Comparison of ENCODE assay signal across 8 mouse cellular contexts in genomic region chr8:79639586-79640451, GRCm38 (mm10). TPM values are rescaled to one million over a fixed set of nuclear protein-coding genes. Genes with fewer than 3 reads are reported as not detected.
DNase-seq lines count a peak whose midpoint lies in the region; ATAC-seq and TF ChIP-seq lines count a peak whose summit lies in the region.

Gene Otud4, plus strand, starts transcription at chr8:79639618.

- peak; percentile 50 to 52 for DNase-seq in cerebellum, postnatal 36 days
- DNase-seq in gastrocnemius, adult 8-10 months (ENCODE audit: low spot score in 2 of 2) = peak; percentile 11 to 22
- peak; percentile 63 to 67 for DNase-seq in left cerebral cortex, adult 2 months (ENCODE audit: extremely low spot score in 1 of 2, low spot score in 2 of 2)
- DNase-seq in lung, postnatal 4 days = peak; percentile 70 to 71
- peak; percentile 55 for DNase-seq in right cerebral cortex, adult 18-20 months
- peak; percentile 35 to 37 for DNase-seq in urinary bladder, postnatal 36 days (ENCODE audit: low spot score in 2 of 2)

- H3K4me1 ChIP-seq in hindbrain, embryonic 16.5 days (ENCODE audit: control insufficient read depth, insufficient read depth, low read depth, low read length) = peaks cover 25% of the 10 kb centered on the region

- under 1% methylated on average over 82 of the region's 103 CpGs for WGBS in hindbrain, embryonic 16.5 days

- no peaks in the 10 kb centered on the region for H3K9me3 ChIP-seq in hindbrain, embryonic 16.5 days (ENCODE audit: control insufficient read depth, low read length)

- H3K27ac ChIP-seq in hindbrain, embryonic 16.5 days (ENCODE audit: low read depth, low read length) = peak within 1 kb of the TSS; percentile 95
- peak within 1 kb of the TSS; percentile 97 for H3K27ac ChIP-seq in left cerebral cortex, adult 2 months

- intact Hi-C loops in left cerebral cortex, adult 2 months (cut with DNase I) = loop anchor here (1.0 to 5.0 kb wide), 3 partner anchors 71 to 346 kb away; partner anchors contain the start of genes Abce1, Anapc10, Mmaa and Smad1

- peak within 1 kb of the TSS; percentile 80 for H3K9ac ChIP-seq in hindbrain, embryonic 16.5 days (ENCODE audit: low read depth, low read length)

- peak within 1 kb of the TSS; percentile 62 for H3K4me3 ChIP-seq in hindbrain, embryonic 16.5 days (ENCODE audit: low read length)
- H3K4me3 ChIP-seq in left cerebral cortex, adult 2 months = peak within 1 kb of the TSS; percentile 91

- H3K4me2 ChIP-seq in hindbrain, embryonic 16.5 days (ENCODE audit: low read length) = peak within 1 kb of the TSS; percentile 81

- peak; percentile 12 for ATAC-seq in activated CD4-positive, CD25-positive, alpha-beta regulatory T cell, adult 4 months
- ATAC-seq in hindbrain, embryonic 16.5 days = peak; percentile 34

- no peaks in the 10 kb centered on the region for H3K27me3 ChIP-seq in hindbrain, embryonic 16.5 days (replicated peaks; ENCODE audit: control insufficient read depth, insufficient read depth, low read length)

- peak; percentile 28 for TF ChIP-seq CTCF in left cerebral cortex, adult 2 months (IDR thresholded peaks at IDR 0.05)

- no peaks in the 10 kb centered on the region for H3K36me3 ChIP-seq in hindbrain, embryonic 16.5 days (ENCODE audit: control insufficient read depth, insufficient read depth, low read length)

RNA-seq across cellular contexts. Expression of gene Otud4, which starts in this region (rescaled TPM):
- polyA plus RNA-seq in activated CD4-positive, CD25-positive, alpha-beta regulatory T cell, adult 4 months (2017; shearing (Covaris generic)) = 10 to 100 TPM; 13.1 to 20.5 TPM
- total RNA-seq in gastrocnemius, adult 8-10 months (2022) = 10 to 100 TPM; 36.0 to 48.2 (median 47.0) TPM
- polyA plus RNA-seq in hindbrain, embryonic 16.5 days (2015; fragmentation: Nextera tagmentation; extraction: Ambion mirVana) = 7.7 and 9.5 TPM in 2 replicates
- 10 to 100 TPM; 37.3 to 41.0 TPM for total RNA-seq in left cerebral cortex, adult 2 months (2021)

Comparison
In these comparisons a context has a peak if more than half of its experiments do, and no peak if none do; other contexts are left out.
1. Peak in every context shown above with its lines: DNase-seq, ATAC-seq, H3K4me3 ChIP-seq and H3K27ac ChIP-seq.
2. DNase-seq: peak in every context shown above with its lines; median percentile 70 in lung, postnatal 4 days; 65 in left cerebral cortex, adult 2 months; 55 in right cerebral cortex, adult 18-20 months; 51 in cerebellum, postnatal 36 days; 36 in urinary bladder, postnatal 36 days; 16 in gastrocnemius, adult 8-10 months.